Mouse (Mus musculus): ENCODE data around the gene Cyp3a16.

GRCm38 (mm10) chr5:145490300-145490699 lies 20.8 kb upstream of the Cyp3a16 start:
- no peak for TF ChIP-seq CTCF (IDR thresholded peaks at IDR 0.05; ENCODE audit: low read depth, low read length)
- TF ChIP-seq GATA1 (IDR thresholded peaks at IDR 0.05; ENCODE audit: borderline replicate concordance, low read length), result no peak
- TF ChIP-seq POLR2AphosphoS5 (IDR thresholded peaks at IDR 0.05; ENCODE audit: insufficient replicate concordance, low read depth, low read length), result no peak
